Mouse (Mus musculus) cerebellum, postnatal 36 days (tissue): ENCODE measurements around the gene Rhox4d.
"Not testable (repeated sequence)": the region's sequence is repeated elsewhere in the genome, so short reads cannot be mapped to it uniquely, and the experiment has no call there.

ENCODE experiments used
- DNase-seq, 2 experiments: peaks; one replicate each; pipeline ENCODE4 v3.0.0; 2021 to 2022; ENCODE audit warnings: mixed read lengths in 2 of 2

Gene Rhox4d

DNA sequence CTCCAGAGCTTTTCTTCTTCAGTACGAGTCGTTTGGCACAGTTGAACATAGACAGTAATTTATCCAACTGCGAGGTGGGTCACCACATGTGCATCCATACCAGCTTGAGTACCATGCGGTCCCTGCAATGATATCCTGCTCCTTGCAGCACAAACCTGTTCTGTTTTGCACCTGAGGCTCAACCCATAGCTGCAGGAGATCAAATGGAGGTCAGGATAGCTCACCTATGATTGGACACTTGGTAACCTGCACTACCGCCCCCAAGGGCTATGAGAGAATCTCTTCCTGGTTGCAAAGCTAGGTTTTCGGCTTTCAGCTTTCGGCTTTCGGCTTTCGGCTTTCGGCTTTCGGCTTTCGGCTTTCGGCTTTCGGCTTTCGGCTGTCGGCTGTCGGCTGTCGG, at the start of gene Rhox4d:
Gene Rhox4d (plus strand): TSS at position 301 of the 400 bp plus-strand sequence.
- not testable (repeated sequence) for DNase-seq

DNA sequence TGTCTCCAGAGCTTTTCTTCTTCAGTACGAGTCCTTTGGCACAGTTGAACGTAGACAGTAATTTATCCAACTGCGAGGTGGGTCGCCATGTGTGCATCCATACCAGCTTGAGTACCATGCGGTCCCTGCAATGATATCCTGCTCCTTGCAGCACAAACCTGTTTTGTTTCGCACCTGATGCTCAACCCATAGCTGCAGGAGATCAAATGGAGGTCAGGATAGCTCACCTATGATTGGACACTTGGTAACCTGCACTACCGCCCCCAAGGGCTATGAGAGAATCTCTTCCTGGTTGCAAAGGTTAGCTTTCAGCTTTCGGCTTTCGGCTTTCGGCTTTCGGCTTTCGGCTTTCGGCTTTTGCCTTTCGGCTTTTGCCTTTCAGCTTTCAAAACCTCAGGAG, 34.1 kb upstream of the Rhox4d start, which contains the start of gene Rhox4c:
Gene Rhox4c (plus strand): TSS at position 301 of the 400 bp plus-strand sequence.
- not testable (repeated sequence) for DNase-seq

GRCm38 (mm10) chrX:37530152-37530551, 16.0 kb downstream of the Rhox4d start, which contains the start of gene Rhox2e:
Gene Rhox2e, plus strand, starts transcription at chrX:37530452.
- not testable (repeated sequence) for DNase-seq

DNA sequence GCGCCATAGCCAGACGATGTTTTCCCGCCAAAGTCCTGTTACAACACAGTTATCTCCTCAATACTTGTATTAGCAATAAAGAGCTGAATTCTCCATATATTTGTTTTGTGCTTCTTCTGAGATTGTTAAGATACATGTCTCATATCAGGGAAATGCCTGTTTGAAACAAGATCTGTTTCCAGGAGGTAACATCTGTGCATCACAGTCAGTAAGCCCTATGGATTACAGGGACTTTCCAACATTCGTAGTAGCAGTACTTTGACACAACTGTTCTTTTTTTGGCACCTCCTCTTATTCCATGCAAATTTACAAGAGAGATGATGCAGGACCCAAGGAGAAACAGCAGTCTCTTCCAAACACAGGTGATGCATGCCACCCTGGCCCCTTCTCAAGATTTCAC, 27.6 kb downstream of the Rhox4d start, which contains the start of gene Rhox3e:
Gene Rhox3e (plus strand): TSS at position 301 of the 400 bp plus-strand sequence.
- not testable (repeated sequence) for DNase-seq

DNA sequence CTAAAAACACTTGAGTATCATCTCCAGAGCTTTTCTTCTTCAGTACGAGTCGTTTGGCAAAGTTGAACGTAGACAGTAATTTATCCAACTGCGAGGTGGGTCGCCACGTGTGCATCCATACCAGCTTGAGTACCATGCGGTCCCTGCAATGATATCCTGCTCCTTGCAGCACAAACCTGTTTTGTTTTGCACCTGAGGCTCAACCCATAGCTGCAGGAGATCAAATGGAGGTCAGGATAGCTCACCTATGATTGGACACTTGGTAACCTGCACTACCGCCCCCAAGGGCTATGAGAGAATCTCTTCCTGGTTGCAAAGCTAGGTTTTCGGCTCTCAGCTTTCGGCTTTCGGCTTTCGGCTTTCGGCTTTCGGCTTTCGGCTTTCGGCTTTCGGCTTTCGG, 43.0 kb downstream of the Rhox4d start, which contains the start of gene Rhox4e:
Gene Rhox4e (plus strand): TSS at position 301 of the 400 bp plus-strand sequence.
- not testable (repeated sequence) for DNase-seq
